Mouse (Mus musculus): ENCODE data around the gene Fermt1.

Gene Fermt1

GRCm38 (mm10) chr2:132873657-132874326 is 71.9 kb downstream of the Fermt1 start:
- in situ Hi-C loops (cut with MboI; ENCODE audit: low pct_unique_long_range_greater_than_20kb in 1 of 2, low sequenced_read_pairs in 2 of 2, unreplicated experiment in 1 of 2), result no loop called here

- in situ Hi-C loops (cut with MboI; ENCODE audit: low pct_unique_long_range_greater_than_20kb in 1 of 2, low sequenced_read_pairs in 2 of 2, unreplicated experiment in 1 of 2), result no loop called here
Measured at GRCm38 (mm10) chr2:132871663-132872062, 74.0 kb downstream of the Fermt1 start.

GRCm38 (mm10) chr2:132870286-132870685 is 75.4 kb downstream of the Fermt1 start:
- in situ Hi-C loops (cut with MboI; ENCODE audit: low pct_unique_long_range_greater_than_20kb in 1 of 2, low sequenced_read_pairs in 2 of 2, unreplicated experiment in 1 of 2), result no loop called here

GRCm38 (mm10) chr2:132869682-132870081 is 76.0 kb downstream of the Fermt1 start:
- in situ Hi-C loops (cut with MboI; ENCODE audit: low pct_unique_long_range_greater_than_20kb in 1 of 2, low sequenced_read_pairs in 2 of 2, unreplicated experiment in 1 of 2), result no loop called here

GRCm38 (mm10) chr2:132867521-132867920 is 78.2 kb downstream of the Fermt1 start:
- in situ Hi-C loops (cut with MboI; ENCODE audit: low pct_unique_long_range_greater_than_20kb in 1 of 2, low sequenced_read_pairs in 2 of 2, unreplicated experiment in 1 of 2), result no loop called here

- in situ Hi-C loops (cut with MboI; ENCODE audit: low pct_unique_long_range_greater_than_20kb in 1 of 2, low sequenced_read_pairs in 2 of 2, unreplicated experiment in 1 of 2), result no loop called here
Measured at GRCm38 (mm10) chr2:132863325-132863724, 82.4 kb downstream of the Fermt1 start.

- in situ Hi-C loops (cut with MboI; ENCODE audit: low pct_unique_long_range_greater_than_20kb in 1 of 2, low sequenced_read_pairs in 2 of 2, unreplicated experiment in 1 of 2), result no loop called here
Measured at GRCm38 (mm10) chr2:132861456-132861855, 84.2 kb downstream of the Fermt1 start.

DNA sequence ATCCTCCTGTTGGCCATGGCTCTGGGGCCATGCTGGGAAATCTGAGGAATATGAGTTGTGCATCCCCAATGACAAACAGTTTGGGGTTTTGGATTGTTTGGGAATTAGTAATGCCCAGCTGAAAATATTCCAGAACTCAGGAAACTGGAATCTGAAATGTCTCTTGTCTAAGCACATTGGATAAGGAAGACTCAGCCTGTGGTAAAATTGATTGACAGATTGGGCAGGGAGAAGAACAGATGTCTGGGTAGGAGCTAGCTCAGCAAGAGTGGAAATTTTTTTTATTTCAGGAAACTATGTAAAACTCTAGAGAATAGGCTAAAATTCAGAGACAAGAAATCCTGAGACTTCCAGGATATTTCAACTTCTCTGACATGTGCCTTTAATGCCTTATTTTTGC is 85.3 kb downstream of the Fermt1 start:
- in situ Hi-C loops (cut with MboI; ENCODE audit: low pct_unique_long_range_greater_than_20kb in 1 of 2, low sequenced_read_pairs in 2 of 2, unreplicated experiment in 1 of 2), result no loop called here

- in situ Hi-C loops (cut with MboI; ENCODE audit: low pct_unique_long_range_greater_than_20kb in 1 of 2, low sequenced_read_pairs in 2 of 2, unreplicated experiment in 1 of 2), result no loop called here
Measured at GRCm38 (mm10) chr2:132856333-132856732, 89.4 kb downstream of the Fermt1 start.

Data from mouse embryonic stem cell (cell line).